Mouse (Mus musculus) right cerebral cortex, postnatal 36 days (tissue): Measurements from ENCODE around the gene Matk.
A peak's percentile ranks its signal among the peaks of the same experiment; 100 is the strongest.

ENCODE experiments used
- DNase-seq, 2 experiments: peaks; one replicate each; pipeline ENCODE4 v3.0.0; 2022; ENCODE audit warnings: low spot score in 2 of 2, mixed read lengths in 1 of 2

Matk gene

DNA sequence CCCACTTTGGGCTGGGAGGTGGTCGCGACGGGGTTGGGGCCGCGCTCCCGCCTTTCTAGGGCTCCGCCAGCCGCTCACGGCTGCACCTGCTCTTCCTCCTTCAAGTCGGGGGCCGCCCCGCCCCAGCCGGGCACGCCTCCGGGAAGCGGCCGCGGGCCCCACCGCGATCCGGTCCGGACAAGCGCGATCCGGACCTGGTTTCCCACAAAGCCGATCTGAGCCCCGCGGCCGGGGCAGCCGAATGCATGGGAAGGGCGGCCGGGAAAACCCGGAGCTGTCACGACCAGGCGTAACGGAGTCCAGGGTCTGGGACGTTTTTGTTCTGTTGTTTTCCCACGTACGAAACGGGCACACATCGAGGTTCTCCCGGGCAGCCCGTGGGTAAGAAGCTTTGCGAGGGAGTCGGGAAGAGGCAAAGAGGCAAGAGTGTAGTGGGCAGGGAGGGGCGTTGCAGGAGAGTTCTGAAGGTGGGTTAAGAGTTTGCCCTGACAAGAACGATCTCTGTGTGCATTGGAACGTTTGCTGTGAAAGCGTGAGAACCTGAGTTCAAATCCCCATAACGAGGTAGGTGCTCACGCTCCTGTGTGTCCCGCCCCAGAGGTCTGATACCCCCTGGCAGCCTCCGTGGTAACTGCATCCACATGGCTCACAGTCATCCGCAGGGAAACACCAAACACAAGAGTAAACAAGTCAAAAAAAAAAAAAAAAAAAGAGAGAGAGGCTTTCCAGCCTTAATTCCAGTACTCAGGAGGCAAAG, 33.1 kb downstream of the Matk start:
- peak; percentile 61 to 67 for DNase-seq

DNA sequence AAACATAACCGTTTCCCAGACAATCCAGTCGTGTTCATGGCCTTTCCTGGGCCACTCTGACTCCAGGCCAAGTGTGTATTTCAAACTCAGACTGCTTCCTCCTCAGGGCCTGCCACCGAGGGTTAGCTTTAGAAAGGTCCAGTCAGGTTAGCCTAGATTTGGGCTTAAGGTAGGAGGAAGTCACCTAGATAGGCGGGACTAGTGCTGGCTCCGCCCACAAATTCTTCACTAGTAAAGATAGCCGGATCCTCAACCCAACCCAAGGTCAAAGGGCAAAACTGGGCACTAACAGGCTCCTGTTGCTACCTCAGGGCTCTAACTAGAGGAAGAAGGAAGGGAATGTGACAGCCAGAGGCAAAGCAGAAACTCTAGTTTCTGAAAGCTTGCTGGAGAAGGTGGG, 33.9 kb downstream of the Matk start:
- no peak for DNase-seq

- no peak for DNase-seq
Observed at GRCm38 (mm10) chr10:81287513-81288157, 34.9 kb downstream of the Matk start.

- no peak for DNase-seq
Observed at GRCm38 (mm10) chr10:81288601-81289000, 35.9 kb downstream of the Matk start.

GRCm38 (mm10) chr10:81289278-81289677, 36.5 kb downstream of the Matk start:
- DNase-seq: no peak

- no peak for DNase-seq
Observed at GRCm38 (mm10) chr10:81289811-81290210, 37.1 kb downstream of the Matk start.

- no peak for DNase-seq
Observed at GRCm38 (mm10) chr10:81290698-81291460, 38.1 kb downstream of the Matk start.

DNA sequence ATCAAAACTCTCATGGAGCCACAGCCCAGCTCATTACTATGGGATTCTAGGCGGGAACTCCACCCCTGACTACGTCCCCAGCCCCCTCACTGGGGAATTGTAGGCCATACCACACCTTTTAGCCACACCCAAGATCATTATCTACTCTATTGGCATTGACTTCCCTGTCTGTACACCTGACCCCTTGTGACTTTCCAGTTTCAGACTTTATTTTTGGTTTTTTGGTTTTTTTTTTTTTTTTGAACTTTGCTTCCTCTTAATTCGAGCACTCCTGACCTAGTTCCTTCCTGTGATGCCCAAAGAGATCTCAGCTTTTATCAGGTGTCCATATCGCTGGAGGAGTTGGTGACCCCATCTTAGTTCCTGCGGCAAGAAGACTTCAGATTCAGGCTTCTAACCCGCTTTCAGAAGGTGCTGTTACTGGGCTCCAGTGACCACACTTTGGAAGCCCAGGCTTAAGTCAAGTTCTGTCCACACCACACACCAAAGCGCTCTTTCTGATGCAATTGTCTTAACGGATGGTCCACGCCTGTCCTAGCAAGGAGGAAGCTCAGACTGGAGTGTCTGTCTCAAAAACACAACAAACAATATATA, 38.9 kb downstream of the Matk start, which contains the start of gene Tjp3:
Gene Tjp3, minus strand, starts transcription at position 71 of the 594 bp plus-strand sequence.
- DNase-seq: no peak

GRCm38 (mm10) chr10:81292554-81293333, 40.0 kb downstream of the Matk start, which contains the start of gene Pip5k1c:
Gene Pip5k1c (plus strand): TSS chr10:81292963.
- peak; percentile 100 for DNase-seq

DNA sequence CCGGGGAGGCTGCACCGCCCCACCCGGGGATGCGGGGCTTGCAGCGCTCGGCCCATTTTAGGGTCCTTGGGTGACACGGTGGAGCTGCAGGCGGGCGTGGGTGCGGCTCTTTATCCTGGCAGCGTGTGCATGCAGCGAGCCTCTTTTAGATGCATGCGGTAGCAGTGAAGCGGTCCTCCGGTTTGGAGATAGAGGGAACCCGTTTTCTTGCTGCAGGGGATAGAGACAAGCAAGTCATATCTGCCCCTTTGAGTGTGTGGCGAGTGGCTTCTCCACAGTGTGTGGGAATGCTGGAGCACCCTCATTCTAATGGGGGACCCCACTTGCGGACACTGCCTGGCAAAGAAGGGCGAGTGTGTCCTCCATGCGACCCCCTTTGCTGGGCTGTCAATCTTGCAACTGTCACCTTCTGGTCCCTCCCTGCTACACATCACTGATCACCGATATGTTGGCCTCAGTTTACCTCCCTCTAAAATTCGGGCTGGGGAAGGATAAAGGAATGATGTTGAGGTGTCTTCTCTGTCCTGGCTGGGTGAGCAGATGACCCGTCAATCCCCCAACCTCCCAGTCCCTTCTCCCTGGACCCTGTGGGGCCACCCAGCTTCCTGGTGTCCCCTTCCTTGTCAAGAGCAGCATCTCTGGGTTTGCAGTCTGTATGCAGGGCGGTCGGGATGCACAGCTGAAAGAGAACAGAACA, 40.7 kb downstream of the Matk start:
- DNase-seq: no peak

GRCm38 (mm10) chr10:81294442-81294841, 41.7 kb downstream of the Matk start:
- DNase-seq: no peak

- peak in 1 of 2 experiments; percentile 72 for DNase-seq
Observed at GRCm38 (mm10) chr10:81295185-81295584, 42.5 kb downstream of the Matk start.

GRCm38 (mm10) chr10:81297246-81297645, 44.5 kb downstream of the Matk start:
- DNase-seq: no peak

DNA sequence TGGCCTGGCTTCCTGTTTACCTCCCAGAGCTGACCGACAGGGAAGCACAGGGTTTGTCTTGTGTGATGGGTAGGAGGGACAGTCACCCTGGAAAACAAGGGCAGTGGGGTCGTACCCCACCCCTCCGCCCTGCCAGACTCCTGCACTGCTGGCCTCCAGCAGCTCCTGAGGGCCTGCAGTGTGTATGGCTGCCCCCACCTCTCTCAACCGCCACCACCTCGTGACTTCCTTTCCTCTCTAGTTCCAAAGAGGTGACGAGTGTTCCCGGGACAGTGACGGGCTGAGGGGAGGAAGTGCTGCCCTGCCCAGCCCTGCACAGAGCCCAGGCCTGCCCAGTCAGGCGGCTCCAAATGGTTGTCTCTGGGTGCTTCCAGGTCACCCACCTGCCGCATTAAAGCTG, 45.1 kb downstream of the Matk start:
- no peak for DNase-seq

DNA sequence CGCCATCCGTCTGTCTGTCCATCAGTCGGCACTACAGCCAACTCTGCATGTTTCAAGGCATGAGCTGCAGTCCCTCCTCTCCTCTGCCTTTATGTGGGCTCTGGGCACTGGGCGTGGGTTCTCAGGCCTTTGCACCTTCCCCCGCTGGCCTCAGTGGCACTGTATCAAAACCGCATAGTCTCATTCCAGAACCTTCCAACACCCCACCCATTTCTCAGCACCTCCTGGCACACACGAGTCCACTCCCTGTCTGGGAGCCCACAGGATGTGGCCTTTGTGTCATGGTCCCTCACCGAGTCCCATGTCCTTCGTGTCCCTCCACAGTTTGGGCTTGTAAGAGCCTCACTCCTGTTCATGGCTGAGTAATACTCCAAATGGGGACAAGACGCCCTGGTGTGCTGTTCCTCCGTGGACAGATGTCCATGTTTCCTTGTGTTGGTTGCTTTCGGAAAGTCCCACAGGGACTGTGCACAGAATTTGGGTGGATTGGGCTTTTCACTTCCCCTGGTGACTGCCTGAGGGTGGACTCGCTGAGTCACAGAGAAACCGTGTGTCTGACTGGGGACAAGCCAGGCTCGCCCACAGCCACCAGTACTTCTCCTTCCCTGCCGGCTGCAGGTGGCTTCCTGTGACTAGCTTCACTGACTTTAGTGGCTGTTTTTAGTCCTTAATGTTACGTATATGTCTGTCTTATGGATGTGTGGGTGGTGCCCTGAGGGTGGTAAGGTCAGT, 45.8 kb downstream of the Matk start:
- DNase-seq: peak; percentile 70 to 81

- DNase-seq: no peak
Observed at GRCm38 (mm10) chr10:81299585-81300351, 47.0 kb downstream of the Matk start.

DNA sequence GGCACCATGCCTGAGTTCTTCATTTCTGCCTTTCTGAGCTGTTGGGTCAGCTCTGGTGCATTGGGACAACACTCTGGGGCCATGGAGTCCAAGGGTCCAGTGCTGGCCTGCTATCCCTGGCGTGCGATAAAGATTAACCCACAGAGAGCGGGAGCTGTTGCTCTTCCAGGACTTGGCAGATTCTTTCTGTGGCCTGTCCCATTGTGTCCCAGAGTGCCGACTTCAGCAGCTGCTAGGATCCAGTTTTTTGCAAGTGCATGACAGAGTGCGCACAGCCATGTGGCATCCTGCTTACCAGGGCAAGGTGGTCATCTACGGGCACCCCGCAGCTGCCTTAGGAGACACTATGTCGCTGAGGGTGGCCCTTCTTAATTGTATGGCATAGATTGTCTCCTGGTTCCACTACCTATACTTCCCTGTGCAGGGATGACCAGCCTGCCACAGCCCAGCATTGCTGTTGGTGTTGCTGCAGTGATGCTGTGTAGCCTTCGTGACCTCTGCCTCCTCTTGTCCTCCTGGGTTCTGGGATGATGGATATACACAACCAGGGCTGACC, 47.7 kb downstream of the Matk start:
- DNase-seq: no peak

GRCm38 (mm10) chr10:81301321-81301720, 48.6 kb downstream of the Matk start:
- DNase-seq: no peak

- no peak for DNase-seq
Observed at GRCm38 (mm10) chr10:81302288-81302687, 49.6 kb downstream of the Matk start.
